Mouse (Mus musculus) brain, embryonic 14.5 days (tissue): Measurements from ENCODE around the gene Rnf141.

Experiments used
- CTCF ChIP-seq: fragments of 200-500 bp; IDR thresholded peaks from 2 replicates; pipeline ENCODE4 v1.5.1; 2012; ENCODE audit warnings: inconsistent platforms, mild to moderate bottlenecking, moderate library complexity, borderline replicate concordance; ENCODE audit not compliant: insufficient read depth, insufficient read length; ENCODE audit errors: extremely low read depth
- POLR2A ChIP-seq: fragments of 200-500 bp; IDR thresholded peaks from 2 replicates; pipeline ENCODE4 v1.6.1; 2012; ENCODE audit warnings: mild to moderate bottlenecking, inconsistent platforms, borderline replicate concordance; ENCODE audit not compliant: poor library complexity, insufficient read depth, insufficient read length, severe bottlenecking; ENCODE audit errors: extremely low read depth

DNA sequence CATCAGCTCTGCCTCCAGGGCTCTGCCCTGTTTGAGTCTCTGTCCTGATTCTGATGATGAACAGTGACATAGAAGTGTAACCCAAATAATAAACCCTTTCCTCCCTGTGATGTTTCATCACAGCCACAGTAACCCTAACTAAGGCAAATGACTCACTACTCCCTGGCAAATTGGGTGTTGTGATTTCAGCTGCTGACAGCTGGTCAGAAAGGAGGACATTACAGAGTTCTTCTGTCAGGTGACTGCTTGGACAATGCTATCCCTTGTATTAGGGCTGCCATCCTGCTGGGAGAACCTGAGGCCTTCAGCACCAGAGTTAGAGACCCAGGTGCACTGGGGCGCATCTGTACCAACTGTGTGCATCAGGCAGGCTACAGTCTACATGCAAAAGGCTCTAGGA is 90.9 kb downstream of the Rnf141 start:
- TF ChIP-seq CTCF (no peak), POLR2A (no peak)
